Comparison of ENCODE assay signal across 12 mouse cellular contexts in genomic region chr10:81161602-81162317, GRCm38 (mm10). TPM values are rescaled to one million over a fixed set of nuclear protein-coding genes. Genes with fewer than 3 reads are reported as not detected.
DNase-seq lines count a peak whose midpoint lies in the region; ATAC-seq and TF ChIP-seq lines count a peak whose summit lies in the region.
"Had no signal": no experiment of that assay in that cellular context is flagged by ENCODE, and none has a peak within 500 bp of the region (broad histone marks: within the 10 kb centered on the region; RNA-seq: fewer than 3 reads in every experiment).

No protein-coding gene starts in this region.

- TF ChIP-seq CTCF in hindbrain, postnatal 0 days (IDR thresholded peaks at IDR 0.05; ENCODE audit: low read depth): no peak
- TF ChIP-seq CTCF in bone marrow, adult 2 months (IDR thresholded peaks at IDR 0.05; ENCODE audit: control insufficient read depth, insufficient read depth, low read length): no peak

- no peak overlapping the region for H3K4me3 ChIP-seq in hindbrain, embryonic 11.5 days (ENCODE audit: low read depth, low read length)
- H3K4me3 ChIP-seq in hindbrain, postnatal 0 days (ENCODE audit: low read length): no peak overlapping the region
- H3K4me3 ChIP-seq in bone marrow, adult 2 months (replicated peaks; ENCODE audit: control insufficient read depth, low read depth, low read length): no peak overlapping the region
- no peak overlapping the region for H3K4me3 ChIP-seq in forebrain, embryonic 13.5 days
- H3K4me3 ChIP-seq: erythroblast, embryonic 14.5 days had no signal

- H3K27ac ChIP-seq in hindbrain, embryonic 11.5 days (ENCODE audit: low read depth, low read length): peak overlapping the region; percentile 58
- no peak overlapping the region for H3K27ac ChIP-seq in hindbrain, postnatal 0 days
- H3K27ac ChIP-seq in bone marrow, adult 2 months (ENCODE audit: control insufficient read depth, insufficient read depth, low read depth, low read length, poor library complexity): 0 out of 2 replicates have a peak overlapping the region, but pooled peaks have one; percentile 55
- H3K27ac ChIP-seq in forebrain, embryonic 13.5 days: no peak overlapping the region

- H3K27me3 ChIP-seq in hindbrain, embryonic 11.5 days (ENCODE audit: control insufficient read depth, insufficient read depth, low read length): no peaks in the 10 kb centered on the region
- H3K27me3 ChIP-seq in hindbrain, postnatal 0 days (ENCODE audit: insufficient read depth, low read length): no peaks in the 10 kb centered on the region
- no peaks in the 10 kb centered on the region for H3K27me3 ChIP-seq in forebrain, embryonic 13.5 days

- peaks cover 18% of the 10 kb centered on the region; the same call in 1 of the 2 replicates for H3K36me3 ChIP-seq in hindbrain, embryonic 11.5 days (ENCODE audit: control insufficient read depth, insufficient read depth, low read length)
- peaks cover 45% of the 10 kb centered on the region for H3K36me3 ChIP-seq in hindbrain, postnatal 0 days (ENCODE audit: insufficient read depth, low read length)
- peaks cover 81% of the 10 kb centered on the region for H3K36me3 ChIP-seq in forebrain, embryonic 13.5 days (ENCODE audit: poor library complexity, severe bottlenecking)

- TF ChIP-seq POLR2A in bone marrow, adult 2 months (IDR thresholded peaks at IDR 0.05; ENCODE audit: borderline replicate concordance, control insufficient read depth, low read depth, low read length): no peak

- WGBS in hindbrain, embryonic 11.5 days: 88% methylated on average over 8 of the region's 8 CpGs
- 82% methylated on average over 8 of the region's 8 CpGs for WGBS in hindbrain, postnatal 0 days
- WGBS in bone marrow, adult 2 months: 67% methylated on average over 8 of the region's 8 CpGs
- 90% methylated on average over 8 of the region's 8 CpGs for WGBS in forebrain, embryonic 13.5 days

- no peak overlapping the region for H3K4me2 ChIP-seq in hindbrain, embryonic 11.5 days (replicated peaks; ENCODE audit: low read depth, low read length)
- H3K4me2 ChIP-seq in hindbrain, postnatal 0 days (ENCODE audit: low read depth, low read length): no peak overlapping the region
- no peak overlapping the region for H3K4me2 ChIP-seq in forebrain, embryonic 13.5 days

- peak; percentile 65 for ATAC-seq in hindbrain, embryonic 11.5 days (ENCODE audit: low FRiP score)
- no peak for ATAC-seq in hindbrain, postnatal 0 days
- no peak for ATAC-seq in forebrain, embryonic 13.5 days

- no peak overlapping the region for H3K9ac ChIP-seq in hindbrain, embryonic 11.5 days (ENCODE audit: low read depth, low read length)
- no peak overlapping the region for H3K9ac ChIP-seq in hindbrain, postnatal 0 days (replicated peaks; ENCODE audit: low read length)
- H3K9ac ChIP-seq in forebrain, embryonic 13.5 days: no peak overlapping the region

- no peaks in the 10 kb centered on the region for H3K9me3 ChIP-seq in hindbrain, embryonic 11.5 days (ENCODE audit: control insufficient read depth, low read length)
- no peaks in the 10 kb centered on the region for H3K9me3 ChIP-seq in hindbrain, postnatal 0 days (ENCODE audit: low read length)
- no peaks in the 10 kb centered on the region for H3K9me3 ChIP-seq in forebrain, embryonic 13.5 days (replicated peaks)

- no peak for DNase-seq in hindbrain, embryonic 11.5 days (ENCODE audit: low spot score)
- DNase-seq in hindbrain, postnatal 0 days (ENCODE audit: low spot score): no peak
- peak; percentile 73 to 80 for DNase-seq in kidney, postnatal 36 days
- DNase-seq in spleen, adult 12 weeks (ENCODE audit: low spot score): peak; percentile 68
- no peak for DNase-seq in cerebellum, adult 18-20 months
- no peak for DNase-seq in layer of hippocampus, postnatal 10 days (ENCODE audit: low spot score in 2 of 2)
- DNase-seq: lung, postnatal 10 days had no signal

- H3K4me1 ChIP-seq in hindbrain, embryonic 11.5 days (replicated peaks; ENCODE audit: control insufficient read depth, insufficient read depth, low read length): 0 out of 2 replicates have a peak, but pooled peaks cover 1% of the 10 kb centered on the region
- peaks cover 3% of the 10 kb centered on the region; the same call in 1 of the 2 replicates for H3K4me1 ChIP-seq in hindbrain, postnatal 0 days (ENCODE audit: insufficient read depth, low read length)
- H3K4me1 ChIP-seq in bone marrow, adult 2 months (ENCODE audit: control insufficient read depth, insufficient read depth, low read length): peaks cover 2% of the 10 kb centered on the region
- peaks cover 11% of the 10 kb centered on the region for H3K4me1 ChIP-seq in forebrain, embryonic 13.5 days

RNA-seq across cellular contexts. Expression of gene Pias4, which starts 6.0 kb away (rescaled TPM):
- polyA plus RNA-seq in hindbrain, embryonic 11.5 days (2014; fragmentation: Nextera tagmentation; extraction: Ambion mirVana): 52.7 and 54.1 TPM in 2 replicates
- 33.9 and 46.4 TPM in 2 replicates for total RNA-seq in hindbrain, postnatal 0 days (2014; rRNA removed)
- polyA plus RNA-seq in hindbrain, postnatal 0 days (2015; fragmentation: Nextera tagmentation; extraction: Ambion mirVana): 32.0 and 33.7 TPM in 2 replicates
- 11.1 and 29.0 TPM in 2 replicates for polyA plus RNA-seq in bone marrow, adult 2 months (2011; ENCODE audit: insufficient read depth, insufficient read length, low replicate concordance, missing spikeins)
- 54.2 and 57.0 TPM in 2 replicates for polyA plus RNA-seq in forebrain, embryonic 13.5 days (2015; fragmentation: Nextera tagmentation; extraction: Ambion mirVana)
- 10 to 100 TPM; 26.7 to 29.7 TPM for total RNA-seq in layer of hippocampus, postnatal 10 days (2021)

RNA-seq across cellular contexts. Expression of gene Eef2, which starts 14.7 kb away (rescaled TPM):
- polyA plus RNA-seq in hindbrain, embryonic 11.5 days (2014; fragmentation: Nextera tagmentation; extraction: Ambion mirVana): 380 and 413 TPM in 2 replicates
- total RNA-seq in hindbrain, postnatal 0 days (2014; rRNA removed): 2,095 and 2,196 TPM in 2 replicates
- polyA plus RNA-seq in hindbrain, postnatal 0 days (2015; fragmentation: Nextera tagmentation; extraction: Ambion mirVana): 422 and 434 TPM in 2 replicates
- polyA plus RNA-seq in bone marrow, adult 2 months (2011; ENCODE audit: insufficient read depth, insufficient read length, low replicate concordance, missing spikeins): 347 and 468 TPM in 2 replicates
- polyA plus RNA-seq in forebrain, embryonic 13.5 days (2015; fragmentation: Nextera tagmentation; extraction: Ambion mirVana): 555 and 583 TPM in 2 replicates
- 1,000 to 10,000 TPM; 1,075 to 1,131 TPM for total RNA-seq in layer of hippocampus, postnatal 10 days (2021)

RNA-seq across cellular contexts. Expression of gene Dapk3, which starts 21.0 kb away (rescaled TPM):
- polyA plus RNA-seq in hindbrain, embryonic 11.5 days (2014; fragmentation: Nextera tagmentation; extraction: Ambion mirVana): 49.9 and 53.3 TPM in 2 replicates
- 69.7 and 80.9 TPM in 2 replicates for total RNA-seq in hindbrain, postnatal 0 days (2014; rRNA removed)
- polyA plus RNA-seq in hindbrain, postnatal 0 days (2015; fragmentation: Nextera tagmentation; extraction: Ambion mirVana): 52.3 and 56.1 TPM in 2 replicates
- polyA plus RNA-seq in bone marrow, adult 2 months (2011; ENCODE audit: insufficient read depth, insufficient read length, low replicate concordance, missing spikeins): 7.2 and 23.2 TPM in 2 replicates
- 43.5 and 47.7 TPM in 2 replicates for polyA plus RNA-seq in forebrain, embryonic 13.5 days (2015; fragmentation: Nextera tagmentation; extraction: Ambion mirVana)
- total RNA-seq in layer of hippocampus, postnatal 10 days (2021): 10 to 100 TPM; 66.1 to 67.9 TPM

RNA-seq across cellular contexts. Expression of gene 4930442H23Rik, which starts 21.9 kb away (rescaled TPM):
- polyA plus RNA-seq in hindbrain, embryonic 11.5 days (2014; fragmentation: Nextera tagmentation; extraction: Ambion mirVana): not detected in 2 replicates
- not detected in 2 replicates for total RNA-seq in hindbrain, postnatal 0 days (2014; rRNA removed)
- polyA plus RNA-seq in hindbrain, postnatal 0 days (2015; fragmentation: Nextera tagmentation; extraction: Ambion mirVana): 0.26 TPM in 1 of 2 replicates, not detected in the other
- polyA plus RNA-seq in bone marrow, adult 2 months (2011; ENCODE audit: insufficient read depth, insufficient read length, low replicate concordance, missing spikeins): not detected in 2 replicates
- not detected in 2 replicates for polyA plus RNA-seq in forebrain, embryonic 13.5 days (2015; fragmentation: Nextera tagmentation; extraction: Ambion mirVana)
- total RNA-seq in layer of hippocampus, postnatal 10 days (2021): not detected
- total RNA-seq: layer of hippocampus, adult 8-10 months had no signal
- polyA plus RNA-seq: erythroblast, embryonic 14.5 days; heart, embryonic 14.5 days had no signal

RNA-seq across cellular contexts. Expression of gene Zbtb7a, which starts 26.7 kb away (rescaled TPM):
- polyA plus RNA-seq in hindbrain, embryonic 11.5 days (2014; fragmentation: Nextera tagmentation; extraction: Ambion mirVana): 6.6 and 7.9 TPM in 2 replicates
- 37.3 and 38.4 TPM in 2 replicates for total RNA-seq in hindbrain, postnatal 0 days (2014; rRNA removed)
- 22.0 and 22.3 TPM in 2 replicates for polyA plus RNA-seq in hindbrain, postnatal 0 days (2015; fragmentation: Nextera tagmentation; extraction: Ambion mirVana)
- polyA plus RNA-seq in bone marrow, adult 2 months (2011; ENCODE audit: insufficient read depth, insufficient read length, low replicate concordance, missing spikeins): 28.2 and 31.0 TPM in 2 replicates
- polyA plus RNA-seq in forebrain, embryonic 13.5 days (2015; fragmentation: Nextera tagmentation; extraction: Ambion mirVana): 10.4 and 10.6 TPM in 2 replicates
- total RNA-seq in layer of hippocampus, postnatal 10 days (2021): 10 to 100 TPM; 38.4 to 45.2 TPM

Comparison
In these comparisons a context has a peak if more than half of its experiments do, and no peak if none do; other contexts are left out.
1. H3K27ac ChIP-seq: peak in hindbrain, embryonic 11.5 days (single experiment) and bone marrow, adult 2 months (single experiment); none in hindbrain, postnatal 0 days (single experiment) and forebrain, embryonic 13.5 days (single experiment).
2. DNase-seq: peak in kidney, postnatal 36 days (2 of 2) and spleen, adult 12 weeks (single experiment); none in hindbrain, embryonic 11.5 days (single experiment), hindbrain, postnatal 0 days (single experiment), cerebellum, adult 18-20 months (0 of 2) and layer of hippocampus, postnatal 10 days (0 of 2).